Mouse (Mus musculus) embryonic fibroblast, embryonic 13.5 days (primary cell): ENCODE data around the gene Camk2d. TPM values are rescaled to one million over a fixed set of nuclear protein-coding genes. Genes with fewer than 3 reads are reported as not detected.

Experiments
- H3K27ac ChIP-seq: 2 replicates; pipeline ENCODE4 v1.5.1; 2012; ENCODE audit warnings: low read length, control low read depth, inconsistent platforms; ENCODE audit not compliant: insufficient read depth
- H3K4me1 ChIP-seq: 2 replicates; pipeline ENCODE4 v1.6.1; 2011; ENCODE audit warnings: low read length; ENCODE audit not compliant: control insufficient read depth, insufficient read depth
- H3K4me3 ChIP-seq: 2 replicates; pipeline ENCODE4 v1.5.1; 2011; ENCODE audit warnings: mild to moderate bottlenecking, control low read depth, low read length; ENCODE audit not compliant: insufficient read depth
- CTCF ChIP-seq: IDR thresholded peaks from 2 replicates; pipeline ENCODE4 v1.5.1; 2011; ENCODE audit warnings: mild to moderate bottlenecking, control low read depth, low read length, moderate library complexity, borderline replicate concordance; ENCODE audit not compliant: insufficient read depth
- POLR2A ChIP-seq: IDR thresholded peaks from 2 replicates; pipeline ENCODE4 v1.6.1; 2011; ENCODE audit warnings: low read depth, mild to moderate bottlenecking, control low read depth, low read length, moderate library complexity
- polyA plus RNA-seq: library from polyadenylated mRNA; stranded (reverse); fragments of >200 nt; gene quantifications from 2 replicates; pipeline ENCODE4 v1.2.4, GENCODE M21; 2011; ENCODE audit warnings: low read depth; ENCODE audit not compliant: missing spikeins, insufficient read length

Camk2d gene
- polyA plus RNA-seq, 1 experiment = 186 TPM

- no peak for TF ChIP-seq POLR2A
- TF ChIP-seq CTCF = no peak
- Histone ChIP-seq H3K4me1 (peaks cover 7% of the 10 kb centered on the region), H3K4me3 (no peak overlapping the region), H3K27ac (no peak overlapping the region)
These were observed 45.3 kb downstream of the Camk2d start for GRCm38 (mm10) chr3:126641451-126641850.

GRCm38 (mm10) chr3:126643071-126644010, 47.2 kb downstream of the Camk2d start:
- no peak overlapping the region for H3K4me3 ChIP-seq
- peaks cover 7% of the 10 kb centered on the region for H3K4me1 ChIP-seq
- no peak for TF ChIP-seq POLR2A
- no peak overlapping the region for H3K27ac ChIP-seq

- no peak for TF ChIP-seq CTCF
- TF ChIP-seq POLR2A = no peak
- H3K27ac ChIP-seq = no peak overlapping the region
- H3K4me1 ChIP-seq = no peaks in the 10 kb centered on the region; the same call in 1 of the 2 replicates
These were observed 54.2 kb downstream of the Camk2d start for GRCm38 (mm10) chr3:126650332-126650731.

GRCm38 (mm10) chr3:126650747-126651146, 54.6 kb downstream of the Camk2d start:
- TF ChIP-seq CTCF (no peak), POLR2A (no peak)
- H3K27ac ChIP-seq = no peak overlapping the region
- no peak overlapping the region for H3K4me3 ChIP-seq
- no peaks in the 10 kb centered on the region; the same call in 1 of the 2 replicates for H3K4me1 ChIP-seq

More at GRCm38 (mm10) chr3:126650332-126650731, 54.2 kb downstream of the Camk2d start:
- H3K4me3 ChIP-seq = no peak overlapping the region

- H3K27ac ChIP-seq = peak overlapping the region; percentile 58
- no peak overlapping the region for H3K4me3 ChIP-seq
- TF ChIP-seq CTCF = no peak
- TF ChIP-seq POLR2A = no peak
- H3K4me1 ChIP-seq = no peaks in the 10 kb centered on the region; the same call in 1 of the 2 replicates
These were observed 56.3 kb downstream of the Camk2d start for GRCm38 (mm10) chr3:126652361-126652760.

- H3K4me1 ChIP-seq = no peaks in the 10 kb centered on the region; the same call in 1 of the 2 replicates
- H3K4me3 ChIP-seq = no peak overlapping the region
- TF ChIP-seq CTCF = no peak
- TF ChIP-seq POLR2A = no peak
- H3K27ac ChIP-seq = no peak overlapping the region
These were observed 57.0 kb downstream of the Camk2d start for GRCm38 (mm10) chr3:126653118-126653517.

GRCm38 (mm10) chr3:126656173-126656572, 60.1 kb downstream of the Camk2d start:
- Histone ChIP-seq H3K4me1 (peaks cover 18% of the 10 kb centered on the region), H3K27ac (no peak overlapping the region), H3K4me3 (no peak overlapping the region)
- TF ChIP-seq POLR2A (no peak), CTCF (no peak)

- TF ChIP-seq CTCF (no peak), POLR2A (no peak)
- peaks cover 24% of the 10 kb centered on the region for H3K4me1 ChIP-seq
- no peak overlapping the region for H3K4me3 ChIP-seq
- no peak overlapping the region for H3K27ac ChIP-seq
These were observed 61.8 kb downstream of the Camk2d start for GRCm38 (mm10) chr3:126657895-126658294.

- TF ChIP-seq CTCF (no peak), POLR2A (no peak)
- Histone ChIP-seq H3K4me3 (no peak overlapping the region), H3K4me1 (peaks cover 29% of the 10 kb centered on the region), H3K27ac (peak overlapping the region; percentile 82)
These were observed 62.7 kb downstream of the Camk2d start for GRCm38 (mm10) chr3:126658791-126659190.

- Histone ChIP-seq H3K4me1 (peaks cover 29% of the 10 kb centered on the region), H3K27ac (peak overlapping the region; percentile 82), H3K4me3 (no peak overlapping the region)
- TF ChIP-seq CTCF (no peak), POLR2A (no peak)
These were observed 63.1 kb downstream of the Camk2d start for GRCm38 (mm10) chr3:126659235-126659634.
